Mouse (Mus musculus): ENCODE data around the gene Uvssa. TPM values are rescaled to one million over a fixed set of nuclear protein-coding genes. Genes with fewer than 3 reads are reported as not detected.

Uvssa gene
- polyA plus RNA-seq, 1 experiment = 0.09 TPM

GRCm38 (mm10) chr5:33458132-33458622 lies 79.8 kb downstream of the Uvssa start:
- TF ChIP-seq TAL1 (IDR thresholded peaks at IDR 0.05; ENCODE audit: low read length) (no peak), GATA1 (IDR thresholded peaks at IDR 0.05; ENCODE audit: low read length) (no peak)
- H3K4me1 ChIP-seq (ENCODE audit: control insufficient read depth) = no peaks in the 10 kb centered on the region
- H3K4me3 ChIP-seq (replicated peaks) = no peak overlapping the region
- H3K36me3 ChIP-seq (ENCODE audit: control insufficient read depth) = no peaks in the 10 kb centered on the region
- no peaks in the 10 kb centered on the region for H3K27me3 ChIP-seq (ENCODE audit: control insufficient read depth)
- no peaks in the 10 kb centered on the region for H3K9me3 ChIP-seq (ENCODE audit: control insufficient read depth, low read length)

DNA sequence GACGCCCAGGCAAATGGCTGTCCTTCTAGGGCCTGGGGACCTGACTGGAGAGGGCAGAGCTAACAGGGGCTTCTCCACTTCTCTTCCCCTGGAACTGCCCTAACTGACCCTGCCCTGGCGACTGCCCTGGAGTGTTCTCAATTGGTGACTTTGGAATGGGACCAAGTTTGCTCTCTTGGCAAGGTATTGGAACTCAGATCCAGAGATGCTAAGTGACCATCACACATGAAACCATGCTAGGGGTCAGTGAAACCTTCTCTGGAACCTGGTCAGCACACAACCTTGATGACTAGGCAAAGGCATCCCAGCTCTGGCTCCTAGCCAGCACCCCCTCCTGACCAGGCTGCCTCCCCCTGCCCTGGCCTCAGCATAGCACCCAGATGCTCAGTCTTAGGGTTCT lies 80.8 kb downstream of the Uvssa start:
- Histone ChIP-seq H3K4me1 (ENCODE audit: control insufficient read depth) (no peaks in the 10 kb centered on the region), H3K9me3 (ENCODE audit: control insufficient read depth, low read length) (no peaks in the 10 kb centered on the region), H3K27me3 (ENCODE audit: control insufficient read depth) (no peaks in the 10 kb centered on the region), H3K36me3 (ENCODE audit: control insufficient read depth) (no peaks in the 10 kb centered on the region), H3K4me3 (replicated peaks) (no peak overlapping the region)
- TF ChIP-seq TAL1 (IDR thresholded peaks at IDR 0.05; ENCODE audit: low read length) (no peak), GATA1 (IDR thresholded peaks at IDR 0.05; ENCODE audit: low read length) (no peak)

DNA sequence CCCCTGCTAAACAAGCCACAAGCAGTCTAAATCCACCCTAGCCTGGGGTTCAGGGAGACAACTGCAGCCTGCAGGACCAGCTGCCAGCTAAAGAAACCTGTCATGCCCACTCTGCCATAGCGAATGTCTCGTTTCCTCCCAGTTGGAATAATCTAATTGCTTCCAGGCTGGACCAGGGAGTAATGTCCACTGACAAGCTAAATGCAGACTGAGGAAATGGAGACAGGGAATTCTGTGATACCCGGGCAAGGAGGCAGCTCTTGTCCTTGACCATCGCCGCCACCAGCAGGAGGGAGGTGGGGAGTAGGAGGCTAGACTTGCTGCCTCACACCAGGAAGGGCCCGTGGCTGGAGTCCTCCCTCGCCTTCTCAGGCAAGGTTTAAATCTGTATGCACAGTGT lies 86.0 kb downstream of the Uvssa start:
- no peaks in the 10 kb centered on the region for H3K27me3 ChIP-seq (ENCODE audit: control insufficient read depth)
- H3K36me3 ChIP-seq (ENCODE audit: control insufficient read depth) = no peaks in the 10 kb centered on the region
- no peaks in the 10 kb centered on the region for H3K4me1 ChIP-seq (ENCODE audit: control insufficient read depth)
- TF ChIP-seq GATA1 (IDR thresholded peaks at IDR 0.05; ENCODE audit: low read length) = no peak
- no peak for TF ChIP-seq TAL1 (IDR thresholded peaks at IDR 0.05; ENCODE audit: low read length)
- H3K9me3 ChIP-seq (ENCODE audit: control insufficient read depth, low read length) = no peaks in the 10 kb centered on the region
- H3K4me3 ChIP-seq (replicated peaks) = no peak overlapping the region

DNA sequence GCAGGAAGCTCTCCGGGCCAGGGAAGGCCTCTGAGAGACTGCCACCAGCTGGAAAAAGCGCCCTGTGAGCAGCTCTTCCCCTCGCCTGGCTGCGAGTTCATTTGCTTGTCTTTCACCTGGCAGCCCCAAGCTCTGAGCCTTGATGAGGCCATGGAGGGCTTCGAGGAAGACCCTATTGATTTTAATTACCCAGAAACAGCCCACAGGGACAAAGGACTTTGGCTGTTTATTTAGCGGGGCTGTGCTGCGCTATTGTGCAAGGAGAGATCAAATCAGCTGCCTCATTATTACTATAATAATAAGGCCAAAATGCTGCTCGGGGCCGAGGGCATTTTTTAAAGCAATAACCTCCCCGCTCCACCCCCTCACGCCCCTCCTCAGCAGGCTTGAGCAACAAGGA lies 87.1 kb downstream of the Uvssa start:
- Histone ChIP-seq H3K9me3 (ENCODE audit: control insufficient read depth, low read length) (no peaks in the 10 kb centered on the region), H3K4me1 (ENCODE audit: control insufficient read depth) (no peaks in the 10 kb centered on the region), H3K27me3 (ENCODE audit: control insufficient read depth) (no peaks in the 10 kb centered on the region), H3K4me3 (replicated peaks) (no peak overlapping the region), H3K36me3 (ENCODE audit: control insufficient read depth) (no peaks in the 10 kb centered on the region)
- TF ChIP-seq TAL1 (IDR thresholded peaks at IDR 0.05; ENCODE audit: low read length) = no peak
- no peak for TF ChIP-seq GATA1 (IDR thresholded peaks at IDR 0.05; ENCODE audit: low read length)

Other genes starting within 250 kb of the Uvssa start
- gene Spon2, start 160.1 kb upstream of the Uvssa start, polyA plus RNA-seq (2012) = 0.05 and 0.15 TPM in 2 replicates
- gene Ctbp1, start 103.6 kb upstream of the Uvssa start, polyA plus RNA-seq (2012) = 61.9 and 68.6 TPM in 2 replicates
- gene Maea, start 43.0 kb upstream of the Uvssa start, polyA plus RNA-seq (2012) = 8.4 and 8.7 TPM in 2 replicates
- not detected in 2 replicates for gene Nkx1-1, start 55.4 kb downstream of the Uvssa start, polyA plus RNA-seq (2012)